8 mouse cellular contexts compared by ENCODE assay signal in the genomic region with DNA sequence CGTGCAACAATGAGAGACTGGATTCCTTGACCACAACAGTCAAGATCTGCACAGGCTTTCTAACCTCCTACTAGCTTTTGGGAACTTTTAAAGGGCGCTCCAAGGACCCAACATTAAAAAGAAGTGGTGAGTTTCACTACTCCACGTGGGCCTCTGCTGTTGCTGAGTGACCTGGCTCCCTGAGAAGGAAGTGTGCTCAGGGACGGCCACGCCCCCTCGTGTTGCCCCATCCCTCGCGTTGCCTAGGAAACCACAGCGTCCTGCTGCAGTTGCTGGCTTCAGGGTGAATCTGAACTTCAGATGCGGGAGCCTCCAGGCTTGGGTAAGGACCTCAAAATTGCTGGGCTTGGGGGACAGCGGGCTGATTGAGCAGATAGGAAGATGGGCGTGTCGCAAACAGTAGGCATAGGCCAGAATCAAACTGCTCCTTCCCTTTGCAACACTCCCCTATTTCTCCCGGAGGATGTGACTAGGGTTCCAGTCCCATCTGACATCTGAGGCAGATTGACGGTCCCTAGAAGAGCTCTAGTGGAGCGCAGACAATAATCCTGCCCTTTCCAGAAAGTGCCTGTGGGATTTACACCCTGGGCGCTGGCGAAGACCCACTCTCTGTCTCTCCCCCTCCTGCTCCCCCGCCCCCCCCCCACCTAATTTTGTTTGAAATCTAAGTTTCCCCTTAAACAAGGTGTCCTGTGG. TPM values are rescaled to one million over a fixed set of nuclear protein-coding genes. Genes with fewer than 3 reads are reported as not detected.
DNase-seq lines count a peak whose midpoint lies in the region; ATAC-seq and TF ChIP-seq lines count a peak whose summit lies in the region.

Gene Ccdc180, plus strand, starts transcription at position 238 of the 696 bp plus-strand sequence.

- no peak for TF ChIP-seq RAD21 in CH12.LX (IDR thresholded peaks at IDR 0.05; ENCODE audit: low read depth, low read length)

- no peak for TF ChIP-seq EP300 in CH12.LX (IDR thresholded peaks at IDR 0.05; ENCODE audit: low read length)

- DNase-seq in CH12.LX (ENCODE audit: extremely low read depth), result peak; percentile 89
- DNase-seq in adrenal gland, postnatal 36 days, result peak; percentile 93
- DNase-seq in frontal cortex, postnatal 10 days (ENCODE audit: low spot score in 2 of 2), result peak; percentile 39 to 44
- DNase-seq in layer of hippocampus, postnatal 14 days (ENCODE audit: low spot score in 2 of 2), result peak; percentile 9 to 26
- DNase-seq in lung, postnatal 4 days, result peak; percentile 84 to 86
- DNase-seq in right cerebral cortex, adult 2 months (ENCODE audit: low spot score in 2 of 2), result peak; percentile 18 to 35
- peak; percentile 64 for DNase-seq in urinary bladder, postnatal 25 days (ENCODE audit: low spot score)

- H3K27me3 ChIP-seq in CH12.LX (replicated peaks), result peaks cover 2% of the 10 kb centered on the region
- H3K27me3 ChIP-seq in hindbrain, embryonic 16.5 days (replicated peaks; ENCODE audit: control insufficient read depth, insufficient read depth, low read length), result no peaks in the 10 kb centered on the region

- no peak within 1 kb of the TSS for H3K27ac ChIP-seq in CH12.LX (ENCODE audit: insufficient read depth, low read depth)
- no peak within 1 kb of the TSS for H3K27ac ChIP-seq in hindbrain, embryonic 16.5 days (ENCODE audit: low read depth, low read length)

- in situ Hi-C loops in CH12.LX (cut with MboI; ENCODE audit: low pct_ligation_motif_present, low pct_unique_long_range_greater_than_20kb, low sequenced_read_pairs), result no loop called here

- peak within 1 kb of the TSS; percentile 24; the same call in 1 of the 2 replicates for H3K4me2 ChIP-seq in CH12.LX (ENCODE audit: insufficient read depth, low read depth, poor library complexity, severe bottlenecking)
- H3K4me2 ChIP-seq in hindbrain, embryonic 16.5 days (ENCODE audit: low read length), result 0 out of 2 replicates have a peak within 1 kb of the TSS, but pooled peaks have one; percentile 22

- peaks cover 10 to 20% of the 10 kb centered on the region in 2 experiments; a peak in 3 of 4 replicates for H3K4me1 ChIP-seq in CH12.LX (ENCODE audit: control insufficient read depth in 1 of 2, insufficient read depth in 2 of 2)
- peaks cover 5% of the 10 kb centered on the region for H3K4me1 ChIP-seq in hindbrain, embryonic 16.5 days (ENCODE audit: control insufficient read depth, insufficient read depth, low read depth, low read length)

- no peaks in the 10 kb centered on the region for H3K79me2 ChIP-seq in CH12.LX (replicated peaks; ENCODE audit: control insufficient read depth, extremely low read depth, insufficient read depth, poor library complexity, severe bottlenecking)

- peak; percentile 50; the same call in 1 of the 2 replicates for ATAC-seq in hindbrain, embryonic 16.5 days

- H3K36me3 ChIP-seq in CH12.LX (replicated peaks in 1 of 2; ENCODE audit: control insufficient read depth in 1 of 2, insufficient read depth in 1 of 2, low read length in 1 of 2), result no peaks in the 10 kb centered on the region
- H3K36me3 ChIP-seq in hindbrain, embryonic 16.5 days (ENCODE audit: control insufficient read depth, insufficient read depth, low read length), result no peaks in the 10 kb centered on the region

- WGBS in hindbrain, embryonic 16.5 days, result 9% methylated on average over 19 of the region's 19 CpGs

- dilution Hi-C loops in CH12.LX (cut with MboI; ENCODE audit: extremely low pct_ligation_motif_present, extremely low pct_unique_long_range_greater_than_20kb, low sequenced_read_pairs), result no loop called here

- TF ChIP-seq POLR2A in CH12.LX (IDR thresholded peaks at IDR 0.05; ENCODE audit: low read depth, low read length), result peak; percentile 41; the same call in 1 of the 2 replicates

- no peak within 1 kb of the TSS for H3K4me3 ChIP-seq in CH12.LX (replicated peaks in 1 of 3; ENCODE audit: low read depth in 2 of 3, low read length in 2 of 3, poor library complexity in 1 of 3)
- H3K4me3 ChIP-seq in hindbrain, embryonic 16.5 days (ENCODE audit: low read length), result no peak within 1 kb of the TSS

- no peak for TF ChIP-seq CTCF in CH12.LX (conservative IDR thresholded peaks at IDR 0.05 in 1 of 2, IDR thresholded peaks at IDR 0.05 in 1 of 2; ENCODE audit: low read depth in 2 of 2, low read length in 2 of 2)

- H3K9me3 ChIP-seq in CH12.LX (replicated peaks; ENCODE audit: low read length), result no peaks in the 10 kb centered on the region
- H3K9me3 ChIP-seq in hindbrain, embryonic 16.5 days (ENCODE audit: control insufficient read depth, low read length), result no peaks in the 10 kb centered on the region

- H3K9ac ChIP-seq in CH12.LX (ENCODE audit: insufficient read depth, low read depth), result no peak within 1 kb of the TSS
- no peak within 1 kb of the TSS for H3K9ac ChIP-seq in hindbrain, embryonic 16.5 days (ENCODE audit: low read depth, low read length)

TF ChIP-seq in CH12.LX, 34 proteins besides CTCF, POLR2A, EP300 and RAD21:
- peak; percentile 35; the same call in 1 of the 2 replicates for TF ChIP-seq NELFE (IDR thresholded peaks at IDR 0.05; ENCODE audit: low read depth, low read length)
- TF ChIP-seq ELF1 (IDR thresholded peaks at IDR 0.05; ENCODE audit: low read depth, low read length), result peak; percentile 74
- TF ChIP-seq MEF2A (IDR thresholded peaks at IDR 0.05; ENCODE audit: borderline replicate concordance, low read depth, low read length), result no peak
- TF ChIP-seq MXI1 (IDR thresholded peaks at IDR 0.05; ENCODE audit: low read depth, low read length), result peak; percentile 98
- TF ChIP-seq SIN3A (IDR thresholded peaks at IDR 0.05; ENCODE audit: low read length), result peak; percentile 79
- TF ChIP-seq IRF4 (IDR thresholded peaks at IDR 0.05; ENCODE audit: low read depth, low read length), result no peak
- TF ChIP-seq MAX (IDR thresholded peaks at IDR 0.05; ENCODE audit: low read length), result peak; percentile 83
- TF ChIP-seq MYC (IDR thresholded peaks at IDR 0.05; ENCODE audit: low read depth, low read length), result peak; percentile 96
- TF ChIP-seq CHD1 (IDR thresholded peaks at IDR 0.05; ENCODE audit: low read depth, low read length), result no peak
- no peak for TF ChIP-seq TBP (conservative IDR thresholded peaks at IDR 0.05; ENCODE audit: low read depth, low read length)
- peak; percentile 11 for TF ChIP-seq USF1 (IDR thresholded peaks at IDR 0.05; ENCODE audit: low read depth, low read length)
TF ChIP-seq in CH12.LX: peak in this region for 7.

RNA-seq across cellular contexts. Expression of gene Ccdc180, which starts in this region (rescaled TPM):
- total RNA-seq in CH12.LX (2012; rRNA removed) (not detected in 2 replicates), CH12.LX (2014; rRNA removed) (not detected in 2 replicates)
- polyA plus RNA-seq in CH12.LX (2012; ENCODE audit: insufficient read length, low read depth), result 0.14 and 0.20 TPM in 2 replicates
- under 1 TPM; 0.13 to 0.23 TPM for total RNA-seq in adrenal gland, postnatal 36 days (2021)
- 0.26 and 0.57 TPM in 2 replicates for polyA plus RNA-seq in hindbrain, embryonic 16.5 days (2015; fragmentation: Nextera tagmentation; extraction: Ambion mirVana)
- total RNA-seq in layer of hippocampus, postnatal 14 days (2021), result under 1 TPM; 0.38 to 0.71 TPM

Comparison
In these comparisons a context has a peak if more than half of its experiments do, and no peak if none do; other contexts are left out.
1. Peak in DNase-seq and H3K4me2 ChIP-seq in CH12.LX; RNA of the gene not detected or under 1 TPM.
2. Peak in DNase-seq in adrenal gland, postnatal 36 days; RNA of the gene not detected or under 1 TPM.
3. Peak in ATAC-seq and H3K4me2 ChIP-seq in hindbrain, embryonic 16.5 days; RNA of the gene not detected or under 1 TPM.
4. Peak in DNase-seq in layer of hippocampus, postnatal 14 days; RNA of the gene not detected or under 1 TPM.
5. DNase-seq: peak in every context shown above with its lines; median percentile 93 in adrenal gland, postnatal 36 days; 89 in CH12.LX; 85 in lung, postnatal 4 days; 64 in urinary bladder, postnatal 25 days; 42 in frontal cortex, postnatal 10 days; 26 in right cerebral cortex, adult 2 months; 18 in layer of hippocampus, postnatal 14 days.